Mouse (Mus musculus) intestine, embryonic 16.5 days (tissue): Measurements from ENCODE around the gene Map4. TPM values are rescaled to one million over a fixed set of nuclear protein-coding genes. Genes with fewer than 3 reads are reported as not detected.
A peak's percentile ranks its signal among the peaks of the same experiment; 100 is the strongest.
"Not testable (repeated sequence)": the region's sequence is repeated elsewhere in the genome, so short reads cannot be mapped to it uniquely, and the experiment has no call there.

Source experiments
- ATAC-seq: fragments of 200-750 bp; cut with Nextera tagmentation; 2 replicates; pipeline ENCODE4 v1.8.0; 2017; ENCODE audit warnings: moderate TSS enrichment, moderate library complexity
- H3K27ac ChIP-seq: fragments of 300-500 bp; sonication (generic); 2 replicates; pipeline ENCODE4 v1.5.1; 2014; ENCODE audit warnings: mild to moderate bottlenecking, low read length
- H3K27me3 ChIP-seq: fragments of 300-500 bp; sonication (generic); replicated peaks from 2 replicates; pipeline ENCODE4 v1.6.1; 2014; ENCODE audit warnings: low read length, control low read depth, mixed read lengths; ENCODE audit not compliant: control insufficient read depth, insufficient read depth
- H3K36me3 ChIP-seq: fragments of 300-500 bp; sonication (generic); 2 replicates; pipeline ENCODE4 v1.6.1; 2014; ENCODE audit warnings: low read length, control low read depth; ENCODE audit not compliant: control insufficient read depth, insufficient read depth
- H3K4me1 ChIP-seq: fragments of 300-500 bp; sonication (generic); 2 replicates; pipeline ENCODE4 v1.6.1; 2014; ENCODE audit warnings: low read length, control low read depth, mixed read lengths; ENCODE audit not compliant: control insufficient read depth, insufficient read depth
- H3K4me2 ChIP-seq: fragments of 300-500 bp; sonication (generic); 2 replicates; pipeline ENCODE4 v1.6.1; 2014; ENCODE audit warnings: low read depth, low read length, control low read depth
- H3K4me3 ChIP-seq: fragments of 300-500 bp; sonication (generic); 2 replicates; pipeline ENCODE4 v1.5.1; 2014; ENCODE audit warnings: mild to moderate bottlenecking, low read length
- H3K9ac ChIP-seq: fragments of 300-500 bp; sonication (generic); 2 replicates; pipeline ENCODE4 v1.6.1; 2014; ENCODE audit warnings: low read depth, low read length
- H3K9me3 ChIP-seq: fragments of 300-500 bp; sonication (generic); 2 replicates; pipeline ENCODE4 v1.6.1; 2016; ENCODE audit warnings: low read length, control low read depth; ENCODE audit not compliant: control insufficient read depth
- WGBS: fragments of 180-500 bp; shearing (Covaris S2); extraction: QIAGEN DNeasy Blood & Tissue Kit; methylation state at CpG from one replicate; pipeline ENCODE4 v1.1.7; 2014; 5-methylcytosine and 5-hydroxymethylcytosine counted together
- polyA plus RNA-seq: library from polyadenylated mRNA; unstranded; fragments of >200 nt; fragmentation: Nextera tagmentation; extraction: Ambion mirVana; gene quantifications from 2 replicates; pipeline ENCODE4 v1.2.1, GENCODE M21; 2015

Gene Map4
- polyA plus RNA-seq, 1 experiment from 2014 or later = 52.8 TPM

GRCm38 (mm10) chr9:110117779-110118139 lies 186.5 kb downstream of the Map4 start, which contains the start of gene Dhx30:
TSS of gene Dhx30 (minus strand) at chr9:110117830.
- H3K9ac ChIP-seq = peak within 1 kb of the TSS; percentile 92
- peak within 1 kb of the TSS; percentile 97 for H3K27ac ChIP-seq
- no peaks in the 10 kb centered on the region for H3K27me3 ChIP-seq
- H3K4me3 ChIP-seq = peak within 1 kb of the TSS; percentile 95
- H3K4me2 ChIP-seq = peak within 1 kb of the TSS; percentile 73
- ATAC-seq = peak; percentile 22
- no peaks in the 10 kb centered on the region for H3K36me3 ChIP-seq
- no peaks in the 10 kb centered on the region for H3K9me3 ChIP-seq
- under 1% methylated on average over 17 of the region's 17 CpGs for WGBS
- peaks cover 11% of the 10 kb centered on the region for H3K4me1 ChIP-seq

- Histone ChIP-seq H3K4me2 (peak overlapping the region; percentile 73), H3K4me1 (peaks cover 11% of the 10 kb centered on the region), H3K36me3 (no peaks in the 10 kb centered on the region), H3K9ac (peak overlapping the region; percentile 92), H3K9me3 (no peaks in the 10 kb centered on the region), H3K27me3 (no peaks in the 10 kb centered on the region), H3K4me3 (peak overlapping the region; percentile 95), H3K27ac (no peak overlapping the region)
- WGBS = 68% methylated on average over 1 of the region's 1 CpGs
- ATAC-seq = no peak
These were observed 187.0 kb downstream of the Map4 start for GRCm38 (mm10) chr9:110118249-110118648.

- Histone ChIP-seq H3K4me3 (no peak overlapping the region), H3K27ac (no peak overlapping the region), H3K36me3 (no peaks in the 10 kb centered on the region), H3K9ac (no peak overlapping the region), H3K4me1 (peaks cover 9% of the 10 kb centered on the region), H3K27me3 (no peaks in the 10 kb centered on the region), H3K4me2 (no peak overlapping the region), H3K9me3 (no peaks in the 10 kb centered on the region)
- ATAC-seq = no peak
- 76% methylated on average over 4 of the region's 4 CpGs for WGBS
These were observed 190.2 kb downstream of the Map4 start for GRCm38 (mm10) chr9:110121424-110121823.

DNA sequence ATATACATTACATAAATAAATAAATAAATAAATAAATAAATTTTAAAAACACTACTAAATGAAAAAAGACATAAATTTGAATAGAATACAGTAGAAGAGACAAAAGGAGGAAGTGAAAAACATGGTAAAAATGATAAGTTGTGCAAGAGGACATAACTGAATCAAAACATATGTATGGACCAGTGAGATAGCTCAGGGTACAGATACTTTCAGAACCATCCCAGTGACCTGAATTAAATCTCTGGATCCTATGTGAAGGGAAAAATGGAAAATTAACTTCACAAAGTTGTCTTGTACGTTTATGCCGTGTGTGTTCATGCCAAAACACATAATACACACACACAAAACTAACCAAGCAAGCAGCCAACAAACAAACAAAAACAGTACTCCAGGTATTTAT lies 192.1 kb downstream of the Map4 start:
- WGBS = 89% methylated on average over 2 of the region's 2 CpGs
- no peak overlapping the region for H3K27ac ChIP-seq
- no peak for ATAC-seq
- no peaks in the 10 kb centered on the region for H3K36me3 ChIP-seq
- H3K4me3 ChIP-seq = no peak overlapping the region
- no peak overlapping the region for H3K9ac ChIP-seq
- H3K9me3 ChIP-seq = no peaks in the 10 kb centered on the region
- H3K27me3 ChIP-seq = no peaks in the 10 kb centered on the region
- H3K4me1 ChIP-seq = peaks cover 3% of the 10 kb centered on the region
- H3K4me2 ChIP-seq = no peak overlapping the region

- H3K27ac ChIP-seq, H3K4me2 ChIP-seq, H3K9me3 ChIP-seq, H3K4me3 ChIP-seq, H3K36me3 ChIP-seq, ATAC-seq, H3K27me3 ChIP-seq, H3K9ac ChIP-seq, H3K4me1 ChIP-seq: not testable (repeated sequence)
- 49% methylated on average over 2 of the region's 2 CpGs for WGBS
These were observed 192.8 kb downstream of the Map4 start for GRCm38 (mm10) chr9:110124008-110124540.

DNA sequence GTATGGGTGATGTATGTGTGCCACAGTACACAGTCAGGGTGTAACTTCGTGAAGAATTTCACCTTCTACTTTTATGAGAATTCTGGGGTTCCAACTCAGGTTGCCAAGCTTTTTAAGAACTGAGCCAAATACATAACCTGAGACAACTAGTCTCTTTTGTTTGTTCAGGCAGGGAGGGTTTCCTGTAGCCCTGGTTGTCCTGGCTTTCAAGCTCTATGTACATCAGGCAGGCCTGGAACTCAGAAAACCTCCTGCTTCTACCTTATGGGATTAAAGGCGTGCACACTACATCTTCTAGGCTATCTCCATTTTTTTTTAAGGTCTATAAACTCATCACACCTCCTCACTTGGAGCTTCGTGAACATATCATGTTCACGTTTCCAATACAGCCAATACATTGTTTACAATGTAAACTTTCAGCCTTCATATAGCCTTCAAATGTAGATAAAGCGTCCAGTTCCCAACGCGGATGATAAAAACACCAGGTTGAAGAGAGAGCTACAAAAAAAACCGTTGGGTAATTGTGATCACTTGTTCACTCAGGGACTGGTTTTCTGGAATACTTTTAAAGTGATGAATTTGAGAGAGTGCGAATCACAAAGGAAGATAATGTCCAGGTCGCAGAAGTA lies 199.8 kb downstream of the Map4 start:
- WGBS = 15% methylated on average over 10 of the region's 10 CpGs
- Histone ChIP-seq H3K27me3 (no peaks in the 10 kb centered on the region), H3K4me1 (peaks cover 8% of the 10 kb centered on the region), H3K9ac (peak overlapping the region; percentile 96), H3K36me3 (no peaks in the 10 kb centered on the region), H3K4me2 (peak overlapping the region; percentile 67), H3K27ac (peak overlapping the region; percentile 92), H3K9me3 (no peaks in the 10 kb centered on the region), H3K4me3 (peak overlapping the region; percentile 95)
- ATAC-seq = no peak

- peak; percentile 98 for ATAC-seq
- Histone ChIP-seq H3K4me2 (peak overlapping the region; percentile 67), H3K4me1 (peaks cover 8% of the 10 kb centered on the region), H3K27me3 (no peaks in the 10 kb centered on the region), H3K4me3 (peak overlapping the region; percentile 95), H3K9ac (peak overlapping the region; percentile 96), H3K27ac (peak overlapping the region; percentile 92), H3K9me3 (no peaks in the 10 kb centered on the region), H3K36me3 (peaks cover 4% of the 10 kb centered on the region; the same call in 1 of the 2 replicates)
- WGBS = under 1% methylated on average over 63 of the region's 64 CpGs
These were observed 200.4 kb downstream of the Map4 start for GRCm38 (mm10) chr9:110131525-110132197.

DNA sequence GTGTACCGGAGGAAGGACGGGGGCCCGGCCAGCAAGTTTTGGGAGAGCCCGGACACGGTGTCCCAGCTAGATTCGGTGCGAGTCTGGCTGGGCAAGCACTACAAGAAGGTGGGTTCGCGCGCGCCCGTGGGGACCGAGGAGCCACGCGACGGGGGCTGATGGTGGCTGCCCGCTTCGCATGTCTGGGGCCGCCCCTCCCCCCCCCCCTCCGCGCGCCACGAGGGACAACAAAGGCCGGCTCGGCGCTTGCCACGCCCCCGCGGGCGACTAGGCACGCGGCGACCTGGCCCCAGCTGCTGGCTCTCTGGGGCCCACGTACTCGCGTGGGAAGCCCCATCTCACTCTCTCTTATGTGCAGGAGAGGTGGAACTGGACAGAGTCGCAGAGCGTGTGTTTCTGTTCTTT lies 200.9 kb downstream of the Map4 start:
- Histone ChIP-seq H3K4me2 (peak overlapping the region; percentile 67), H3K36me3 (peaks cover 4% of the 10 kb centered on the region; the same call in 1 of the 2 replicates), H3K4me3 (peak overlapping the region; percentile 95), H3K27ac (peak overlapping the region; percentile 82), H3K27me3 (no peaks in the 10 kb centered on the region), H3K9me3 (no peaks in the 10 kb centered on the region), H3K9ac (peak overlapping the region; percentile 96), H3K4me1 (peaks cover 8% of the 10 kb centered on the region)
- peak; percentile 57 for ATAC-seq
- under 1% methylated on average over 34 of the region's 38 CpGs for WGBS

- ATAC-seq = no peak
- peaks cover 8% of the 10 kb centered on the region for H3K4me1 ChIP-seq
- no peak overlapping the region for H3K27ac ChIP-seq
- H3K9ac ChIP-seq = peak overlapping the region; percentile 96; the same call in 1 of the 2 replicates
- H3K9me3 ChIP-seq = no peaks in the 10 kb centered on the region
- 50% methylated on average over 6 of the region's 6 CpGs for WGBS
- peaks cover 4% of the 10 kb centered on the region; the same call in 1 of the 2 replicates for H3K36me3 ChIP-seq
- H3K27me3 ChIP-seq = no peaks in the 10 kb centered on the region
- peak overlapping the region; percentile 67 for H3K4me2 ChIP-seq
- peak overlapping the region; percentile 95 for H3K4me3 ChIP-seq
These were observed 201.7 kb downstream of the Map4 start for GRCm38 (mm10) chr9:110132921-110133320.
